12 mouse cellular contexts compared by ENCODE assay signal in the genomic region with DNA sequence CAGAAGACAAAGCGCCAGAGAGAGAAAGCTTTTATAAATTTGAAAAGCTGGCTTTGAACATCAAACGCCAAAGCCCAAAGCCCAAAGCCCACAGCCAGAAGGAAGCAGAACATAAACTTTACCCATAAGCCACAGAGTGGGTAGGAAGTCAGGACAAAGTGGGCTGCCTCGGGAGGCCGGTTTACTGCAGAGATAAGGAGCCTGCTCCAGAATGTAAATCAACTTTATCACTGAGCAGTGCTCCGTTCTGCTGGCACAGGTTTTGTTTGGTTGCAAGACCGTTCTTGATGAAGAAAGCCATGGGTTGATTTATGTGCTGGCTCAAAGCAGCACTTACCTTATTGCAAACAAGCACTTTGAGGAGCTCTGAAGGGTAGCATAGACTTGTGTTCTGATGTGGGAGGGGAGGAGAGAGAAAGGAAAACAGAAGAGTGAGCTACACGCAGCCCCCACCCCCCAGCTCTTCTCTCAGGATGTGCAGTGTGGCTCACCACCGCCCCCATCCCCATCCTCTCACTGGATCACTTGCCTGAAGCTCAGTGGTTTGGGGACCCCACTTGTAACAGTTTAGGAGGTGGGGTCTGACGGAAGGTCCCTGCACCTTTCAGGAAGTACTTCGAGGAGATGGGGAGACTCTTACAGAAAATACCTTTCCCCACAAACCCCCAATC. TPM values are rescaled to one million over a fixed set of nuclear protein-coding genes. Genes with fewer than 3 reads are reported as not detected.
A peak's percentile ranks its signal among the peaks of the same experiment; 100 is the strongest.
DNase-seq lines count a peak whose midpoint lies in the region; ATAC-seq and TF ChIP-seq lines count a peak whose summit lies in the region.
"Had no signal": no experiment of that assay in that cellular context is flagged by ENCODE, and none has a peak within 500 bp of the region (broad histone marks: within the 10 kb centered on the region; RNA-seq: fewer than 3 reads in every experiment).

No protein-coding gene starts in this region.

- ATAC-seq in lung, postnatal 0 days = no peak

- no peak overlapping the region for H3K9ac ChIP-seq in lung, postnatal 0 days (replicated peaks; ENCODE audit: low read depth)
- H3K9ac ChIP-seq: hindbrain, embryonic 14.5 days; stomach, embryonic 15.5 days had no signal

- H3K27me3 ChIP-seq in heart, embryonic 10.5 days (ENCODE audit: insufficient read depth, poor library complexity, severe bottlenecking) = peaks cover 9% of the 10 kb centered on the region; the same call in 1 of the 2 replicates
- H3K27me3 ChIP-seq in lung, postnatal 0 days (replicated peaks; ENCODE audit: insufficient read depth, low read length) = no peaks in the 10 kb centered on the region
- H3K27me3 ChIP-seq: stomach, embryonic 15.5 days had no signal

- TF ChIP-seq EP300 in lung, postnatal 0 days (IDR thresholded peaks at IDR 0.05) = no peak

- H3K4me3 ChIP-seq in heart, embryonic 10.5 days = no peak overlapping the region
- H3K4me3 ChIP-seq in lung, postnatal 0 days (ENCODE audit: low read depth, low read length) = no peak overlapping the region
- H3K4me3 ChIP-seq: erythroblast, embryonic 14.5 days; stomach, embryonic 15.5 days had no signal

- 29% methylated on average over 10 of the region's 10 CpGs for WGBS in heart, embryonic 10.5 days
- WGBS in lung, postnatal 0 days = 26% methylated on average over 10 of the region's 10 CpGs

- DNase-seq in heart, embryonic 10.5 days (ENCODE audit: low spot score) = no peak
- DNase-seq in heart, adult 18-20 months = no peak
- DNase-seq in lung, postnatal 0 days (ENCODE audit: low spot score) = peak; percentile 27
- no peak for DNase-seq in lung, postnatal 25 days (ENCODE audit: low spot score)
- DNase-seq in fat pad, adult 2 months (ENCODE audit: extremely low read depth, low read depth, low spot score) = peak; percentile 18
- DNase-seq in thymus, postnatal 0 days (ENCODE audit: low spot score) = peak; percentile 43
- no peak for DNase-seq in layer of hippocampus, adult 18-20 months (ENCODE audit: low spot score in 2 of 2)
- no peak for DNase-seq in spleen, postnatal 14 days (ENCODE audit: low spot score in 2 of 2)
- DNase-seq: cerebellum, adult 8-10 months had no signal

- H3K27ac ChIP-seq in heart, embryonic 10.5 days = peak overlapping the region; percentile 32; the same call in 1 of the 2 replicates
- no peak overlapping the region for H3K27ac ChIP-seq in lung, postnatal 0 days (ENCODE audit: low read length)
- H3K27ac ChIP-seq: hindbrain, embryonic 14.5 days; stomach, embryonic 15.5 days had no signal

- H3K4me1 ChIP-seq in heart, embryonic 10.5 days = peaks cover 20% of the 10 kb centered on the region
- H3K4me1 ChIP-seq in lung, postnatal 0 days (ENCODE audit: insufficient read depth, low read depth, low read length) = 0 out of 2 replicates have a peak, but pooled peaks cover 1% of the 10 kb centered on the region

- no peaks in the 10 kb centered on the region for H3K9me3 ChIP-seq in heart, embryonic 10.5 days
- H3K9me3 ChIP-seq in lung, postnatal 0 days (ENCODE audit: low read length) = no peaks in the 10 kb centered on the region
- H3K9me3 ChIP-seq: stomach, embryonic 15.5 days had no signal

- TF ChIP-seq CTCF in lung, postnatal 0 days (IDR thresholded peaks at IDR 0.05) = no peak

- H3K36me3 ChIP-seq in heart, embryonic 10.5 days = no peaks in the 10 kb centered on the region
- H3K36me3 ChIP-seq in lung, postnatal 0 days (ENCODE audit: insufficient read depth, low read length) = no peaks in the 10 kb centered on the region
- H3K36me3 ChIP-seq: stomach, embryonic 15.5 days had no signal

- no peak overlapping the region for H3K4me2 ChIP-seq in lung, postnatal 0 days (replicated peaks; ENCODE audit: low read depth, low read length)
- H3K4me2 ChIP-seq: hindbrain, embryonic 14.5 days; stomach, embryonic 15.5 days had no signal

RNA-seq across cellular contexts. Expression of a gene that starts 50.9 kb away (rescaled TPM):
- polyA plus RNA-seq in heart, embryonic 10.5 days (2016; fragmentation: Nextera tagmentation; extraction: Ambion mirVana) = 12.9 and 18.4 TPM in 2 replicates
- total RNA-seq in heart, adult 18-20 months (2021) = 10 to 100 TPM in 1 of 2 experiments, 1 to 10 TPM in 1; 6.0 to 11.4 TPM
- 7.9 and 8.1 TPM in 2 replicates for polyA plus RNA-seq in lung, postnatal 0 days (2015; fragmentation: Nextera tagmentation; extraction: Ambion mirVana)
- 11.4 and 15.7 TPM in 2 replicates for polyA plus RNA-seq in thymus, postnatal 0 days (2015; fragmentation: Nextera tagmentation; extraction: Ambion mirVana)
- total RNA-seq in layer of hippocampus, adult 18-20 months (2021) = 10 to 100 TPM; 14.6 to 18.0 TPM

Comparison
In these comparisons a context has a peak if more than half of its experiments do, and no peak if none do; other contexts are left out.
1. DNase-seq: peak in lung, postnatal 0 days (single experiment), fat pad, adult 2 months (single experiment) and thymus, postnatal 0 days (single experiment); none in heart, embryonic 10.5 days (single experiment), heart, adult 18-20 months (0 of 2), lung, postnatal 25 days (single experiment), layer of hippocampus, adult 18-20 months (0 of 2) and spleen, postnatal 14 days (0 of 2).